Mouse (Mus musculus) embryo, embryonic 11 days (tissue): ENCODE results near the gene Ephb1.

Source experiments
- DNase-seq: peaks from one replicate; pipeline ENCODE4 v3.0.0-alpha.2; 2015

The Ephb1 gene

DNA sequence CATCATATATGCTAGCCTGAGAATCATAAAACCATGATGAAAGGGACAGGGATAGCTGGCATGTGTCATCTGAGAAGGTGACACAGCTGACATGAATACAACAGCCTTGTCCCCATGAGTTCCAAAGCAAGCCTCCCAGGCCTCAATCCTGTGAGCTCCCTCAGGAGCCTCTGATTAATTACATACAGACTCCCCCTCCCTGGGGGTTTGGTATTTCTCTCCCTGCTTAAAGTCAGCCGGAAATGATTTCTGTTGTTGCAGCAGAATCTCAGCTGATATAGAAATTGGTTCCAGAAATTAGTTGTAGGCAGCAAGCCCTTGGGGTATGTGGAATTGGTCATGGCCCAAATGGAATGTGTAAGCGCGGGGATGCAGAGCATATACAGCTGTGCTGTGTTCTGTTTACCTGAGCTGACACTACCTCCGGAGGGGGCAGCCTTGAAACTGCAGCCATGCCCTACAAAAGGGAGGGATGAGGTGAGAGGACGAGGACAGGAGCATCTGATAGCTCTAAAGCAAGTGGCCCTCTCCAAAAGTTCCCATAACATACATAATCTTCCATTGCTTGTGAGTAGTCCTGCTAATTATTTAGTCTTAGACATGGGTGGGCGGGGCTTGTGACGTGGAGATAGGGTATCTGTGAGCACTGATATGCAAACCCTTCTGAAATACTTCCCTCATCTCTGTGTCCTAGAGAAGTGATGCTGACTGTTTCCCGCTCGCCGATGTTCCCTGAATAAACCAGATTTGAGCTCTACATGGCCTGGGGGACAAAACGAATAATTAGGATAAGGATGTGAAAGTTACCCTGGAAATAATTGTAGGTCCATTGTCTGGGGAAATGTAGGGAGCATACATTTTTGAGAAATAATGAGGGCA, 477.1 kb downstream of the Ephb1 start:
- peak; percentile 13 for DNase-seq

- no peak for DNase-seq
Measured at GRCm38 (mm10) chr9:101875306-101875705, 479.2 kb downstream of the Ephb1 start.
